Mouse (Mus musculus) myocyte (in vitro differentiated cells): ENCODE results near the gene Lst1. TPM values are rescaled to one million over a fixed set of nuclear protein-coding genes. Genes with fewer than 3 reads are reported as not detected.

Experiments used
- H3K27me3 ChIP-seq: one replicate; pipeline ENCODE4 v1.6.1; 2011; ENCODE audit not compliant: control insufficient read depth, insufficient read depth, insufficient read length
- H3K36me3 ChIP-seq: one replicate; pipeline ENCODE4 v1.6.1; 2011; ENCODE audit not compliant: control insufficient read depth, insufficient read depth
- H3K4me2 ChIP-seq: one replicate; pipeline ENCODE4 v1.6.1; 2011; ENCODE audit warnings: low read depth, control low read depth
- H3K4me3 ChIP-seq: one replicate; pipeline ENCODE4 v1.5.1; 2011; ENCODE audit warnings: mild to moderate bottlenecking, control low read depth, moderate library complexity
- H3K79me2 ChIP-seq: one replicate; pipeline ENCODE4 v1.6.1; 2011; ENCODE audit not compliant: control insufficient read depth, insufficient read depth
- H3ac ChIP-seq: one replicate; pipeline ENCODE4 v1.6.1; 2011; ENCODE audit not compliant: control insufficient read depth, insufficient read length
- CEBPB ChIP-seq: IDR thresholded peaks from 2 replicates; pipeline ENCODE4 v1.6.1; 2011; ENCODE audit warnings: mild to moderate bottlenecking, moderate library complexity; ENCODE audit not compliant: poor library complexity, insufficient read depth, severe bottlenecking
- E2F4 ChIP-seq: IDR thresholded peaks from one replicate; pipeline ENCODE4 v1.6.1; 2011; ENCODE audit warnings: mild to moderate bottlenecking, control low read depth, moderate library complexity; ENCODE audit not compliant: insufficient read depth
- MAX ChIP-seq: IDR thresholded peaks from one replicate; pipeline ENCODE4 v1.6.1; 2011; ENCODE audit warnings: low read depth, mild to moderate bottlenecking, control low read depth
- MYOD1 ChIP-seq, 3 experiments: IDR thresholded peaks; one replicate each; pipeline ENCODE4 v1.6.1; 2011; ENCODE audit warnings: control low read depth in 2 of 3, low read depth in 2 of 3, mild to moderate bottlenecking in 2 of 3, moderate library complexity in 1 of 3; ENCODE audit not compliant: insufficient read length in 2 of 3, control insufficient read depth in 1 of 3
- MYOG ChIP-seq, 3 experiments: IDR thresholded peaks; one replicate each; pipeline ENCODE4 v1.6.1; 2011; ENCODE audit warnings: control low read depth in 2 of 3, low read depth in 2 of 3, mild to moderate bottlenecking in 2 of 3; ENCODE audit not compliant: insufficient read length in 2 of 3, control insufficient read depth in 1 of 3, insufficient read depth in 1 of 3
- POLR2A ChIP-seq: IDR thresholded peaks from one replicate; pipeline ENCODE4 v1.6.1; 2011; ENCODE audit warnings: low read depth, mild to moderate bottlenecking, control low read depth, moderate library complexity; ENCODE audit not compliant: insufficient read length
- POLR2AphosphoS2 ChIP-seq: IDR thresholded peaks from one replicate; pipeline ENCODE4 v1.6.1; 2011; ENCODE audit warnings: low read depth, control low read depth; ENCODE audit not compliant: insufficient read length
- REST ChIP-seq: IDR thresholded peaks from one replicate; pipeline ENCODE4 v1.6.1; 2011; ENCODE audit warnings: mild to moderate bottlenecking, control low read depth, moderate library complexity; ENCODE audit not compliant: insufficient read depth, insufficient read length
- SRF ChIP-seq: IDR thresholded peaks from one replicate; pipeline ENCODE4 v1.6.1; 2011; ENCODE audit warnings: low read depth; ENCODE audit not compliant: control insufficient read depth, insufficient read length
- TCF12 ChIP-seq: IDR thresholded peaks from one replicate; pipeline ENCODE4 v1.6.1; 2011; ENCODE audit warnings: mild to moderate bottlenecking, control low read depth; ENCODE audit not compliant: poor library complexity, insufficient read depth, severe bottlenecking
- TCF3 ChIP-seq: IDR thresholded peaks from one replicate; pipeline ENCODE4 v1.6.1; 2011; ENCODE audit warnings: low read depth, control low read depth; ENCODE audit not compliant: insufficient read length
- USF1 ChIP-seq: IDR thresholded peaks from one replicate; pipeline ENCODE4 v1.6.1; 2011; ENCODE audit warnings: low read depth, mild to moderate bottlenecking, control low read depth, moderate library complexity
- polyA plus RNA-seq: library from polyadenylated mRNA; unstranded; fragments of >200 nt; fragmentation: generic; extraction: Trizol; gene quantifications from one replicate; pipeline ENCODE4 v1.2.1, GENCODE M21; 2012; ENCODE audit warnings: missing spikeins

The Lst1 gene
- polyA plus RNA-seq, 1 experiment, result 4.3 TPM

- no peak for TF ChIP-seq MYOG (IDR thresholded peaks at IDR 0.05; ENCODE audit: control insufficient read depth in 1 of 3, insufficient read depth in 1 of 3, insufficient read length in 2 of 3, low read depth in 2 of 3)
- no peak for TF ChIP-seq POLR2A
- TF ChIP-seq MAX, result no peak
- TF ChIP-seq USF1, result no peak
- TF ChIP-seq POLR2AphosphoS2, result no peak
- TF ChIP-seq TCF12, result no peak
- TF ChIP-seq TCF3, result no peak
- no peak for TF ChIP-seq E2F4
- TF ChIP-seq CEBPB, result no peak
- no peak for TF ChIP-seq SRF
- Histone ChIP-seq H3K36me3 (no peaks in the 10 kb centered on the region), H3ac (no peak overlapping the region), H3K27me3 (no peaks in the 10 kb centered on the region), H3K4me3 (no peak overlapping the region), H3K79me2 (no peaks in the 10 kb centered on the region), H3K4me2 (no peak overlapping the region)
Observed at GRCm38 (mm10) chr17:35201128-35201527, 12.9 kb upstream of the Lst1 start.

GRCm38 (mm10) chr17:35200398-35200797 is 12.2 kb upstream of the Lst1 start:
- no peak overlapping the region for H3ac ChIP-seq
- H3K4me3 ChIP-seq, result no peak overlapping the region
- H3K36me3 ChIP-seq, result no peaks in the 10 kb centered on the region
- H3K79me2 ChIP-seq, result no peaks in the 10 kb centered on the region
- no peak overlapping the region for H3K4me2 ChIP-seq
- no peaks in the 10 kb centered on the region for H3K27me3 ChIP-seq
- TF ChIP-seq MYOG (IDR thresholded peaks at IDR 0.05; ENCODE audit: control insufficient read depth in 1 of 3, insufficient read depth in 1 of 3, insufficient read length in 2 of 3, low read depth in 2 of 3) (peak in 1 of 3 experiments; percentile 50), E2F4 (no peak), MAX (no peak), MYOD1 (IDR thresholded peaks at IDR 0.05; ENCODE audit: control insufficient read depth in 1 of 3, insufficient read length in 2 of 3, low read depth in 2 of 3) (peak in 1 of 3 experiments; percentile 63)

- H3K27me3 ChIP-seq, result no peaks in the 10 kb centered on the region
- no peaks in the 10 kb centered on the region for H3K36me3 ChIP-seq
- no peak overlapping the region for H3K4me2 ChIP-seq
- no peaks in the 10 kb centered on the region for H3K79me2 ChIP-seq
- no peak overlapping the region for H3K4me3 ChIP-seq
- no peak overlapping the region for H3ac ChIP-seq
- TF ChIP-seq USF1 (no peak), POLR2A (no peak), CEBPB (no peak), MYOD1 (IDR thresholded peaks at IDR 0.05; ENCODE audit: control insufficient read depth in 1 of 3, insufficient read length in 2 of 3, low read depth in 2 of 3) (no peak), TCF12 (no peak)
Observed at GRCm38 (mm10) chr17:35198946-35199345, 10.7 kb upstream of the Lst1 start.

- no peak overlapping the region for H3K4me3 ChIP-seq
- TF ChIP-seq MYOD1 (IDR thresholded peaks at IDR 0.05; ENCODE audit: control insufficient read depth in 1 of 3, insufficient read length in 2 of 3, low read depth in 2 of 3), result no peak
- no peak for TF ChIP-seq POLR2A
- no peak for TF ChIP-seq SRF
- TF ChIP-seq E2F4, result no peak
- TF ChIP-seq MAX, result no peak
- no peak for TF ChIP-seq MYOG (IDR thresholded peaks at IDR 0.05; ENCODE audit: control insufficient read depth in 1 of 3, insufficient read depth in 1 of 3, insufficient read length in 2 of 3, low read depth in 2 of 3)
- no peak for TF ChIP-seq REST
- TF ChIP-seq TCF3, result no peak
- no peak for TF ChIP-seq CEBPB
- no peak for TF ChIP-seq TCF12
- no peak for TF ChIP-seq USF1
- H3ac ChIP-seq, result no peak overlapping the region
- no peak overlapping the region for H3K4me2 ChIP-seq
- no peaks in the 10 kb centered on the region for H3K79me2 ChIP-seq
- H3K36me3 ChIP-seq, result no peaks in the 10 kb centered on the region
- H3K27me3 ChIP-seq, result no peaks in the 10 kb centered on the region
Observed at GRCm38 (mm10) chr17:35198029-35198428, 9.8 kb upstream of the Lst1 start.

- Histone ChIP-seq H3ac (no peak overlapping the region), H3K27me3 (no peaks in the 10 kb centered on the region), H3K4me2 (no peak overlapping the region), H3K36me3 (no peaks in the 10 kb centered on the region), H3K4me3 (no peak overlapping the region), H3K79me2 (no peaks in the 10 kb centered on the region)
- TF ChIP-seq POLR2A, result no peak
- TF ChIP-seq SRF, result no peak
- TF ChIP-seq E2F4, result no peak
- no peak for TF ChIP-seq MYOD1 (IDR thresholded peaks at IDR 0.05; ENCODE audit: control insufficient read depth in 1 of 3, insufficient read length in 2 of 3, low read depth in 2 of 3)
- no peak for TF ChIP-seq REST
- TF ChIP-seq TCF3, result no peak
- TF ChIP-seq CEBPB, result no peak
- TF ChIP-seq POLR2AphosphoS2, result no peak
- no peak for TF ChIP-seq USF1
Observed at GRCm38 (mm10) chr17:35197126-35197525, 8.9 kb upstream of the Lst1 start.
